Mouse (Mus musculus) spleen, embryonic (tissue): ENCODE results near the gene Tmem184b.

ENCODE experiments used
- CTCF ChIA-PET: fragments of 350-600 bp; sonication (Branson Sonifier 250); formaldehyde crosslinking; loops from one replicate; lab custom pipeline; 2022; lab: Charles Lee

The Tmem184b gene

GRCm38 (mm10) chr15:79369452-79370280 lies 33.7 kb downstream of the Tmem184b start:
- CTCF ChIA-PET = no interaction called here

DNA sequence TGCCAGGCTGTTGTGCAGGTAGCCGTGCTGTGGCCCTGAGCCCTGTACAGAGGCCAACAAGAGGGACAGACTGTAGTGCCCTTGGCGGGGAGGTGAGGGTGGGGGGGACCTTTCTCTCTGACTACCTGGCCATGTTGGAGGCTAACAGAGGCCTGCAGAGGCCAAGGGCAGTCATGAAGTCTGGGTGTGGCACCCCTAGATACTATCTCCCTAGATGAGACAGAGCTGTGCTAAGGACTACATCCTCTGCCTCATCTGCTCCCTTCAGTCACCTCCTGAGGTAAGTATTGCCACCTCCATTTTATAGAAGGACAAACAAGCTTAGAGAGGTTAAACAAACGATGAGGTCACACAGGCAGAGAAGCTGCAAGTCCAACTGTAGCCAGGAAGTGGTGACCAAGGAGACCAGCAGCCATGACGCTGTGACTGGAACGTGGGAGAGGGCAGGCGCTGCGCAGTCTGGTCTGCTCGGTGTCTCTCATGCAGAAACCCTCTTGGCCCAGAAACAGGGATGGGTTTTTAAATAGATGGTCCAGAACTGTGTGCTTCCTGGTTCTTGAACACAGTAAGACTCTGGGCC lies 34.4 kb downstream of the Tmem184b start:
- CTCF ChIA-PET = no interaction called here

- CTCF ChIA-PET = no interaction called here
Observed at GRCm38 (mm10) chr15:79368313-79368811, 35.0 kb downstream of the Tmem184b start.

DNA sequence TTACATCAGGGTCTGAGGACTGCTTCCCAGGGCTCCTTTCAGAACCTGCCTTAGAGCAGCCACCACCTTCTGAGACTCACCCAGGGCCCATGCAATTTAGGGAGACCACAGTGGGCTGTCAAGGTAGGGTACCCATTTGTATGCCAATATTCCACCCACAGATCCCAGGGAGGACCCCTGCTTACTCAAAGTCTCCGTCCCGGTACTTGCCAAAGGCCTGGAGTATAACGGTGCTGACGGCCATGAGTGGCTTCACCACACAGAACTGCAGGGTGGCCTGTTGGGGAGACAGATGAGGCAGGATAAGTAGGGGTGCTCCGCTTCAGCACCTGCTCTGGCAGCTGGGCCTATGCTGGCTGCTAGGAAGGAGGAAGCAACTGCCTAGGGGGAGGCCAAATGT lies 37.0 kb downstream of the Tmem184b start:
- CTCF ChIA-PET = no interaction called here

GRCm38 (mm10) chr15:79365068-79365467 lies 38.3 kb downstream of the Tmem184b start:
- CTCF ChIA-PET = no interaction called here

GRCm38 (mm10) chr15:79364120-79364519 lies 39.2 kb downstream of the Tmem184b start:
- CTCF ChIA-PET = no interaction called here

- CTCF ChIA-PET = interaction anchor here (0.6 to 0.9 kb wide), 2 partner anchors 12 to 23 kb away, joined by 3 to 5 read pairs; no protein-coding TSS in a partner anchor
Observed at GRCm38 (mm10) chr15:79361023-79361422, 42.3 kb downstream of the Tmem184b start.

DNA sequence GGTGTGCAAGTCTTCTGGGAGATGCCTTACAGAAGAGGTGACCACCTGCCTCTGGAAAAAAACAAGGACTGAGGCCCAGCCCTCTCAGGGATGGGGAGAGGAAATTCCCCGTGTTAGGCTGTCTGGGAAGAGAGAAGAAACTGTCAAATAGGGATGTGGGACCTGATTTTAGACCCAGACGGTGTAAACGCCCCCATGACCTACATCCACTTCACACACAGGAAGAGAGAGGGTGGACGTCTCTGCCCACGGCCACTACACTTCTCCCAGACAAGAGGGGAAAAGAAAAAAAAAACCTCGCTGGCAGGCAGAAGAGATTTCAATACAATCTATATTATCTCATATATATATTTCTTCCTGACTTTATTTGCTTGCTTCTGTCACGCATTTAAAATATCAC lies 43.0 kb downstream of the Tmem184b start:
- CTCF ChIA-PET = interaction anchor here (0.6 to 0.9 kb wide), 2 partner anchors 11 to 23 kb away, joined by 3 to 5 read pairs; no protein-coding TSS in a partner anchor

DNA sequence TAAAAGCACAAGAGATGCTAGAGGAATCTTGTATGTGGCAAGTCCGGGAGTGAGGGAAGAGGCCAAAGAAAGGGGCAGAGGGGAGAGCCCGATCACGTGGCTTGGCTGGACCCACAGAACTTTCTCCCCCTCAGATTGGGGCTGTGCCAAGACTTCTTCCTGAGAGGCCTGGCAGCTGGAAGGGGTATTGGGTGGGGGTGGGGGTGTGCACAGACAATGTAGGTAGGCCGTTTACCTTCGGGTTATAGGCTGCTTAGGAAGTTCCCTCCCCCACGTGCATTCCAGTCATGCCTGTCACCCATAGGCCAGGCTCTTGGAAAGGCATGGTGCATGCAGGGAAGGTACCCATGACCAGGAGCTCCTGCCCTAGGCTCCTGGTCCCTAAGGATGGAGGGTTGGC lies 43.4 kb downstream of the Tmem184b start:
- CTCF ChIA-PET = no interaction called here

DNA sequence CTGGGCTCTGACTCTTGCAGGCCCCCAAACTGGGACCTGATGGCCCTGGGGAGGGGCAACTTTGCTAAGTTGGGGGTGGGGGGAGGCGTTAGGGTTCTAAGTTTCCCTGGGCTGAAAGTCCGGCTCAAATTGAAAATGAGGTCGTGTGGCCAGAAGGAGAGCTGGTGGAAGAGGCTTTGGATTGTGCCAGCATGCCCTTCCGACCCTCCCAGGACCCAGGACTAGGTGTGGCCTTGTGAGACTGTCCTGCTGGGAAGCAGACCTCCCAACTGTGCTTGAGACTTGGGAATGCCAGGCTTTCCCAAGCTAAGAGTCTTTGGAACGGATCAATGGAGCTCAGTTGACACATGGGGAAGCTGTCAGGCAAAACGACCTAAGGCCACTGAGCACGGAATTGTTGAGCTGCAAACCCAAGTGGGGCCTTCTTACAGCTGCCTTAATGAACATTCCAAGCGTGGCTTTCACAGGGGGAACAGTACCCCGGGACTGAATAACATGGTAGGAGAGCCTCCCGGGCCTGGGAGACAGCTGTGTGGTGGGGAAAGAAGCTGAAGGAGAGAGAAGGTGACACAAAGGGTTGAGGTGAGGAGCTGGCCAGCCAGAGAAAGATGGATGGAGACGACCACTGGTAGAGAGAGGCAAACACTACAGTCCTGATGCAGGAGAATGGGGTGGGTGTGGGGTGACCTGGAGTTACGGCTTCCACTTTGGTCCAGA lies 45.2 kb downstream of the Tmem184b start:
- CTCF ChIA-PET = interaction anchor here (0.7 kb wide), 1 partner anchor 116 kb away, joined by 5 read pairs; no protein-coding TSS in a partner anchor

DNA sequence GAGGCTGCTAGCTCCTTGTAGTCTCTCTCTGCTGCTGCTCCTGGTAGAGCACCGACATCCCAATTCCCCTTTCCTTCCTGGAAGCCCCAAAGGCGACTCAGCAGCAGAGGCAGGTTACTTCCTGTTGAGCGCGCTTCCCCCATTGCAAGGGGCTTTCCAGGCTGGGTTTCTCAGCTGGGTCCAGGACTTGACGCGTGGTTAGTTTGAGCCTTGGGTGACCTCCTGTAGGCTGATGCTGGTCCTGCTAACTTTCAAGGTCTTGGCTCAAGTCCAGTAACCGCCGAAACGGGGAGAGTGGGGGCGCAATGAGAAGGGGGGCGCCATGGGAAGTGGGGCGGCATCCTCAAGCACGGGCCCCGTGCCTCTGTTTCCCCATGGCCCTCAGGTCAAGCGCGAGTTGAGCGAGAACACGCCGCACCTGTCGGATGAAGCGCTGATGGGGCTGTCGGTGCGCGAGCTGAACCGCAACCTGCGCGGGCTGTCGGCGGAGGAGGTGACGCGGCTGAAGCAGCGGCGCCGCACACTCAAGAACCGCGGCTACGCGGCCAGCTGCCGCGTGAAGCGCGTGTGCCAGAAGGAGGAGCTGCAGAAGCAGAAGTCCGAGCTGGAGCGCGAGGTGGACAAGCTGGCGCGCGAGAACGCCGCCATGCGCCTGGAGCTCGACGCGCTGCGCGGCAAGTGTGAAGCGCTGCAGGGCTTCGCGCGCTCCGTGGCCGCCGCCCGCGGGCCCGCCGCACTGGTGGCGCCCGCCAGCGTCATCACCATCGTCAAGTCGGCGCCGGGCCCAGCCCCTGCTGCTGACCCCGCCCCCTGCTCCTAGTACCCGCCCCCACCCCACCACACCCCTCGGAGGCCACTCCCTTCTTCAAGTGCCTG lies 46.1 kb downstream of the Tmem184b start:
- CTCF ChIA-PET = no interaction called here

DNA sequence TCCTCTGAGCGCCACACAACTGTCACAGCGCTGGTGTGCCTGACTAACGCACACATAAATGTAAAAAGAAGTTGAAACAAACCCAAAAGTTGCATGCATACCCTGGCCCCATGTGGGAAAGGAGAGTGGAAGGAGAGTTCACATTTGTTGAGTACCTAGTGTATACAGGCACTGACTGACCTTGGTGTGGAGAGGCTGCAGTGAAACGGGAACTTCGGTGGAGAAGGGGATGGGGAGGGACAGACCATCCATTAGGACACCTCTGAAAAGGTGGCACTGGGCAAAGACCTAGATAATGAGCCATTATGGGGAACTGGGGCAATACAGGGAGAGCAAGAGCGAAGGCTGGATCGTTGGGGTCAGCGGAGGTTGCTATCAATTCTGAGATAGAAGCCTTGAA lies 46.9 kb downstream of the Tmem184b start:
- CTCF ChIA-PET = no interaction called here

DNA sequence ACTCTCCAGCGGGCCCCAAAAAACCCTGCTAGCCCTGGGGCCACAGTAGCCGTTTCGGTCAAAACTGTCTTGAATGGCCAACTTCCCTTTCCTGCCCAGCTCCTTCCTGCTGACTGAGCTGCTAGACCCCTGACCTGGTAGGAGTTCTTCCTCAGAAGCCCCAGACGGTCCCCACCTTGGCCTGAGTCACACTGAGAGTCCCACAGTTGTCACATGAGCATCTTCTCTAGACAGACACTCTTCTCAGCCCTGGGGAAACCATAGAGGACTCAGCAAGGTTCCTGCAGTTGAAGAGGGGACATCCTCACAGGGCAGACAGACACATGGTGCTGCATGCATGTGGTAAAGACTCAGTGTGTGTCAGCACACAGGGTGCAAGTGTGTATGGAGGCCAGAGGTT lies 48.8 kb downstream of the Tmem184b start:
- CTCF ChIA-PET = no interaction called here

DNA sequence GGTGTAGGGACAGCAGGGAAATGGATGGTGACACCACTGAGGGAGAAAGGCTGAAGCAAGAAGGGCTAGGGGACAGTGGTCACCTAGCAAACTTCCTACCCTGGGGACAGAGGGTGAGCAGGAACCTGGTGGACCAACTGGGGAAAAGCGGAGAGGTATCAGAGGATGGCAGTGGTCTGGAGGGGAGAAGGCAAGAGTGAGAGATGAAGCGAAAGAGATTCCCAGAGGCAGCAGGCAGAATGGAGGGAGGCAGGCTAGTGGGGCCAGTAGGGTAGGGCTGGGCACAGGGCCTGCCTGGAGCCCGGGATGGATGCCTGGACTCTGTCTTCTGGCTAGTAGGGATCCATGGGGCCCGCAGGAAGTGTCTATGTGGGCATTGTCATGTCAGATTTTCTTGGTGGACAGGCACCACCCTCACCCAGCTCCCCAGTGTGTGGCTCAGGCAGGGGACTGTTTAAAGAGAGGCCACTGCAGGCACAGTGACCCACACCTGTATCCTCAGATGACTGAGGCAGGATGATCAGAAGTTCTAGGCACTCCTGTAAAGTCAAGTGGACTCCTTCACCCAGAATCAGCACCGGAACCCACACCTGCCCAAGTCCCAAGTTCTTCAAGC lies 49.6 kb downstream of the Tmem184b start:
- CTCF ChIA-PET = no interaction called here

DNA sequence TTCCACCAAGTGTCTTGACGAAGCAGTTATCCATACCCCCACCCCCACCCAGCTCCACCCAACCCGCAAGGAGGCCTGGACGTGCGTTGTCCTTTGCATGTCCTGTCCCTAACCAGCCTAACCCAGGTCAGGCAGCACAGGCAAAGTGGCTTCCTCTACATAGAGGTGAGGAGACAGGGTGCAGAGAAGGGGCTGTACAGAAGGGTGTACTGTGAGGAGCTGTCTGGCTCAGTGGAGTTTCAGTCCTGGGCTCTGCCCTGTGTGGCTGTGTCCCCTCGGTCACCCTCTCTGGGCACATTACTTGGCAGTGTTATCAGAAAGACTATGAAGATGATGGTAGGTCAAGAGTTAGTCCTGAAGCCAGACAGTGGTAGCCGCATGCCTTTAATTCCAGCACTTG lies 50.9 kb downstream of the Tmem184b start:
- CTCF ChIA-PET = interaction anchor here (0.7 kb wide), 1 partner anchor 781 kb away, joined by 19 read pairs; no protein-coding TSS in a partner anchor

DNA sequence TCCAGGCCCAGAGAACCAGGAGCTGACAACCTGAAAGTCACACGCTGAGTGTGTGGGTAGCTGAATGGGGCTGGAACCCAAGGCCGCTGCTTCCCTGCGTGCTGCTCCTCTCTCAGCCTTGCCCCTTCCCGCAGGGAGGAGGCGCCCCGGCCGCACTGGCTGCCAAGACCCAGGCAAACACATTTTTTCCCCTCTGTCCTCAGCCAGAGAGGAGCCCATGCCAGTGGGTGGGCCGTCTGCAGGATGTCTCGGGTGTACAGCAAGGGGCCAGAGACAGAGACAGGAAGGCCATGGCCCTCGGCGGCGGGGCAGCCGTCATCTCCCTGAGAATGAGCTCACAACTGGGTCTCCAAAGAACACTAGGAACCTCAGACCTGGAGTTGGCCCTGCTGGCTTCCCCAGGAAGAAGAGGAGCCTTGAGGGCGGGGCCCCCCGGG lies 52.0 kb downstream of the Tmem184b start:
- CTCF ChIA-PET = no interaction called here

GRCm38 (mm10) chr15:79350866-79351265 lies 52.5 kb downstream of the Tmem184b start:
- CTCF ChIA-PET = no interaction called here

- CTCF ChIA-PET = interaction anchor here (1.2 kb wide), 1 partner anchor 12 kb away, joined by 3 read pairs; no protein-coding TSS in a partner anchor
Observed at GRCm38 (mm10) chr15:79348651-79349050, 54.7 kb downstream of the Tmem184b start.

DNA sequence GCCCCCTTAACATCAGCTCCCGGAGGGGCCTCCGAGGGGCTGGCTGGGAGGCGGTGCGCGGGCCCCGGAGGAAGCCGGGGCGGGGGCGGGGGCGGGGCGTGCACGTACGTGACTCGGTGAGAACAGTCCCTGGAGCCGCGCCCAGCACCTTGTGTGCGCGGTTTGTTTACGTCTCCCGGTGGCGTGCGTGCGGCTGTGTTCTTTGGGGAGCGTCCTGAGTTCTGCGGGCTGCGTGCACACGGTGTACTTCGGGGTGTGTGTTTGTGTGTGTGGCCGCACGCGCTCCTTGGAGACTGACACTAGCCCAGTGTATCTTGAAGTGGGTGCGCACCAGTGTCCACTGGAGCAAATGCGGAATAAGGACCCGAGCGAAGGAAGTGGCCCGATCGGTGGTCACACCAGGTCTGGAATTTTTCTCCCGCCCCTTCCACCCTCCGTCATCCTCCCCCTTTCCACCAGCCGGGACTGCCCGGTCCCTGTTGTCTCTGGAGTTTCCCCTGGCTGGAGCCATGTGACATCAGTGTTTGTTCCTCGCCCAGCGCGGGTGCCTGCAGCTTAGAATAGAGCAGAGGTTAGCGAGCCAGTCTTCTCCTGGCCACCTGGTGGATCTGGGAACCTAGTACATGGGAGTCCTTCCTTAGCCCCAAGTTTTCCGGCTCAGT lies 55.4 kb downstream of the Tmem184b start:
- CTCF ChIA-PET = interaction anchor here (0.5 to 0.7 kb wide), 2 partner anchors 36 to 867 kb away, joined by 3 to 5 read pairs; no protein-coding TSS in a partner anchor
